Mouse (Mus musculus) erythroblast, embryonic 14.5 days (primary cell): ENCODE measurements around the gene Rad51b. TPM values are rescaled to one million over a fixed set of nuclear protein-coding genes. Genes with fewer than 3 reads are reported as not detected.

Experiments used
- H3K27me3 ChIP-seq: 2 replicates; pipeline ENCODE4 v1.6.1; 2012; ENCODE audit warnings: inconsistent platforms; ENCODE audit not compliant: control insufficient read depth
- H3K36me3 ChIP-seq: 2 replicates; pipeline ENCODE4 v1.6.1; 2012; ENCODE audit warnings: mild to moderate bottlenecking, inconsistent platforms; ENCODE audit not compliant: control insufficient read depth
- H3K4me1 ChIP-seq: 2 replicates; pipeline ENCODE4 v1.6.1; 2012; ENCODE audit warnings: inconsistent platforms; ENCODE audit not compliant: control insufficient read depth
- H3K4me3 ChIP-seq: replicated peaks from 2 replicates; pipeline ENCODE3; 2012; ENCODE audit warnings: moderate library complexity, mild to moderate bottlenecking, inconsistent platforms
- H3K9me3 ChIP-seq: 2 replicates; pipeline ENCODE4 v1.6.1; 2012; ENCODE audit warnings: low read length, inconsistent platforms, mixed read lengths; ENCODE audit not compliant: control insufficient read depth
- GATA1 ChIP-seq: IDR thresholded peaks from 2 replicates; pipeline ENCODE4 v1.6.1; 2012; ENCODE audit warnings: low read length, inconsistent platforms, mixed read lengths
- TAL1 ChIP-seq: IDR thresholded peaks from 3 replicates; pipeline ENCODE4 v1.6.1; 2012; ENCODE audit warnings: low read length, inconsistent platforms, mixed read lengths
- polyA plus RNA-seq: library from polyadenylated mRNA; stranded (reverse); fragments of >175 nt; gene quantifications from 2 replicates; pipeline ENCODE4 v1.2.3, GENCODE M21; 2012

Gene Rad51b
- polyA plus RNA-seq, 1 experiment, result 0.06 TPM

DNA sequence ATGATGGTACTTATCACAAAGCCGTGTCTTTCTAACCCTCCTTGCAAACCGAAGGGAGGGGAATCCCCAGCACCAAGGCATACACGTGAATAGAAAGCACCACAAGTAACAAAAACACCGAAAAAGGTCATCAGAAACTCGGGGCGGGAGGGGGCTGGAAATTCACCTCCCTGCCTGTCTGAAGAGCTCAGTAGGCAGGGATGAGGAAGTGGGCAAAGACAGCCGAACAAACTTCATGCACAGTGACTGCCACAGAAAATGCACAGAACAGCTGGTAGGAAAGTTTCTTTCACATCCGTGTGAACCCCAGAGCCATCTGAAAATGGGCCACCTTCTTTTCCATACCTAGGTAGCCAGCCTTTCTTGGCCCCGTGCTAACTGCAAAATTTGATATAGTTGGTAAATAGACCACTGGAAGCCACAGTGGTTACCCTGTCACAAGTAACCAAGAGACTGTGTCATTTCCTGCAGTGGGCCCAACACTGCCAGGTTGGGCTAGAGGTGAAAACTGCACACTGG, 349.6 kb downstream of the Rad51b start:
- no peaks in the 10 kb centered on the region for H3K27me3 ChIP-seq
- TF ChIP-seq GATA1 (no peak), TAL1 (no peak)
- no peak overlapping the region for H3K4me3 ChIP-seq

DNA sequence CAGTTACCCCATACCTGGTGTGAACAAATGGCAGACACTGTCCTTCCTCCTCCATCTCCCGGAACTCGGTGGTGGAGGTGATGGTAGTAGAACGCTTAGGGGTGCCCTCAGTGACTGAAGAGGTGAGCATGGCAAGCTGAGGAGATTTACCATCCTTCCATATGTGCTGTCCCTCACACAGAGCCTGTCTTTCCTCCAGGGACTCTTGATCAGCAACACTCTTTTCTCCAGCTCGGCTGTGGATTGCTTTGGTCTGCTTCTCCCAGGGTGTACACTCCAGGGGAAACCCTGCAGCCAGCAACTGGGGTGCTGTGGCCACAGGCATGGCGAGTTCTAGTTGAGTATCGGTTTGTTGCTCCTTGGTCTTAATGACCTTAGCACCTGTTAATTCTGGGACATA, 350.3 kb downstream of the Rad51b start:
- Histone ChIP-seq H3K36me3 (no peaks in the 10 kb centered on the region), H3K9me3 (no peaks in the 10 kb centered on the region), H3K4me1 (no peaks in the 10 kb centered on the region), H3K4me3 (no peak overlapping the region), H3K27me3 (no peaks in the 10 kb centered on the region)
- no peak for TF ChIP-seq TAL1
- TF ChIP-seq GATA1, result no peak

More for the DNA sequence above, 349.6 kb downstream of the Rad51b start:
- no peaks in the 10 kb centered on the region; the same call in 1 of the 2 replicates for H3K4me1 ChIP-seq
- H3K36me3 ChIP-seq, result no peaks in the 10 kb centered on the region
- H3K9me3 ChIP-seq, result no peaks in the 10 kb centered on the region

DNA sequence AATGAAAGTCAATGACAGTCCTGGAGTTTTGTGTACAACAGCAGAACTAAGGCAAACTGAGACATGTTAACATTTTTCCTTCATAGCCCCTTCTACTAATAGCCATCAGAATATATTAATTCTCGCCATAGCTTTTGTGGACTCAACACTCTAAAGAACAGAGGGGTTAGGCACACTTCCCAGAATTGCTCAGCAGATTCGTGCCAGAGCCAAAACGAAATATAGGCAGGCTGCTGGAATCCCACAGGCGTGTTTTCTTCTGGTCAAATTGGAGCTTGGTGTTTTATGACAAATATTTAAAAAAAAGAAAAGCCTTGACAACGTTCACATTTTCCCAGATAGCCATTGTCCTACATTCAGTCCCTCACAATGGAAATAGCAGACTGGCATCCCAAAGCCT, 350.9 kb downstream of the Rad51b start:
- TF ChIP-seq GATA1, result no peak
- no peak for TF ChIP-seq TAL1
- Histone ChIP-seq H3K27me3 (no peaks in the 10 kb centered on the region), H3K4me3 (no peak overlapping the region), H3K36me3 (no peaks in the 10 kb centered on the region), H3K9me3 (no peaks in the 10 kb centered on the region), H3K4me1 (no peaks in the 10 kb centered on the region)

DNA sequence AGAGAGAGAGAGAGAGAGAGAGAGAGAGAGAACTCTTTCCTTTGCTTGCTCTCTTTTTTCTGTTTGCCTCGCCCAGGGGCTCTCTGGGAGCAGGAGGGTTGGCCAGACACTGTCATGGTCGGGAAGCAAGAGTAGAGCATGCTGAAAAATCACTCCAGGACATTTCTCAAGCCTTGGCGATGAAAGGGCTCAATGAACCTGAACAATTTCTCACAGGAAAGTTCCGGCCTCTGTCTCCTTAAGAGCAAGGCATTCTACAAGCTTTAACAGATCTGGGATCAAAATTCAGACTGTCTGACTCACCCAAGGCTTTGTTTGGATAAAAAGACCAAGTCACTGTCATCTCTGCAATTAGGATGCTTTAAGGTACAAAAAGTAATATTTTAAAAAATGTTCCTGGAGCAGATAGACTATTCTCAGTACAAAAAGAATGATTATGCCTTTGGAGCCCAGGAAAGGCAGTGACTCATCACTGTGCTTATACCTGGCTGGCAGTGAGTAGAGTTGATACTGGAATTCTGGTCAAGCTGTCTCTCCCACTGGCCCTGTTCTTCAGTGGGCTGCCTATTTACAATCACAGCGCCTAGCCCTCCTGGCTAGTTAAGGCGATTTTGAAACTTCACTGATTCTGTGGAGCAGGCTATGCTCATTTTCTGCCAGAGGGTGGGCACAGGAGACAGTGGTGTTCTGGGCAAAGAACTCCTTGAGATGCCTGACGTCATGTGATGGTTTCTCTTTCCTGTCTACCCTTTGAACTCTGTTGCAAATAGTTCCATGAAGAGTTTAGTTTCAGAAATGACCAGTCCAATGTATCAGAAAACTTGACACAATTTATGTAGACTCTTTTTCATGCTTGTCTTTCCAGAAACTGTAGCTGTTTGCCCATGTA, 352.0 kb downstream of the Rad51b start:
- no peak overlapping the region for H3K4me3 ChIP-seq
- no peaks in the 10 kb centered on the region for H3K27me3 ChIP-seq
- no peaks in the 10 kb centered on the region for H3K9me3 ChIP-seq
- H3K36me3 ChIP-seq, result no peaks in the 10 kb centered on the region
- no peaks in the 10 kb centered on the region for H3K4me1 ChIP-seq
- no peak for TF ChIP-seq TAL1
- no peak for TF ChIP-seq GATA1

DNA sequence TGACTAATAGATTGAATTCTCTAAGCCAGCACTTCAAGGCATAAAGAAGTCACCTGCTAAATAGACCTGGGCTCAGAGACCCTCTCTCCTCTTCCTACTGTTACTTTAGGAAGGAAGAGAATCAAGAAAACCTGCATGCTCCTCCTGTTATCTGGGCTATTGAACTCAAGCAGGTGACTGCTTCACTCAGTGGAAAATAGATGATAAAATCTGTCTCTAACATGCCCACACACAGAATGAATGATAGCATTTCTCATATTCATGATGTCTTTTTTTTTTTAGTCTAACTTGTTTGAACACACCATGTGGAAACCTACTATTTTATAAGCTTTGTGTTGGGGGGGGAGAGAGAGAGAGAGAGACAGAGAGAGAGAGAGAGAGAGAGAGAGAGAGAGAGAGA, 352.7 kb downstream of the Rad51b start:
- no peaks in the 10 kb centered on the region for H3K4me1 ChIP-seq
- H3K9me3 ChIP-seq, result no peaks in the 10 kb centered on the region
- no peaks in the 10 kb centered on the region for H3K27me3 ChIP-seq
- no peaks in the 10 kb centered on the region for H3K36me3 ChIP-seq
- no peak for TF ChIP-seq TAL1
- TF ChIP-seq GATA1, result no peak
- no peak overlapping the region for H3K4me3 ChIP-seq

DNA sequence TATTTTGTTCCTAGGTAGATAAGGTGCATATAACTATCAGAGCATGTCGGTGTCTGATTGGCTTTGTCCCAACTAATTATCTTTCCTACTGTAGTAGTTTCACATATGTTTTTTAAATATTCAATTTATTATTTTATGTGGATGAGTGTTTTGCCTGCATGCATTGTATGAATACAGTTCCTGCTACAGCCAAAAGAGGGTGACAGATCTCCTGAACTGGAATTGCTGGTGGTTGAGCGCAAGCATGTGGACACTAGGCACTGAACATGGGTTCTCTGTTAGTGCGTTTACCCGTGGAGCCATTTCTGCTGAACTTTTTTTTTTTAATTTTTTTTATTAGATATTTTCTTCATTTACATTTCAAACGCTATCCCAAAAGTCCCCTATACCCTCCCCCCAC, 358.1 kb downstream of the Rad51b start:
- Histone ChIP-seq H3K36me3 (no peaks in the 10 kb centered on the region), H3K27me3 (no peaks in the 10 kb centered on the region), H3K4me1 (no peaks in the 10 kb centered on the region), H3K9me3 (no peaks in the 10 kb centered on the region), H3K4me3 (no peak overlapping the region)
- no peak for TF ChIP-seq GATA1
- TF ChIP-seq TAL1, result no peak

DNA sequence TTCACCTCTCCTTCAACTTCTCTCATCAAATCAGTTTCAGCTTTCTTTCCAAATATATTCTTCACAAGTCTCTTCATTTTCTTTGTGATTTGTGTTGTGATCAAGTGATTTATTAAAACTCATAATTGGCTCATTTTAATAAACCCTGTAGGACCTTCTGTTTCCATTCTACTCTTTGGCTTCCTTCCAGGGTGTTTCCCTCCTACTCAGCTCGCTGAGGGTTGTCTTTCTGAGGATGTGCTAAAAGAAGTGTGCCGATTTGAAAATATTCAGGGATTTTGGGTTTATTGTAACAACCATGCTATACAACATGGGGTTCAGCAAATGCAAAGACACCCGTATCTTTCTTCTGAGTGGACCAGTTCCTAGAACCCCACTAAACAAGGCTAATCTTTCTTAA, 361.8 kb downstream of the Rad51b start:
- Histone ChIP-seq H3K4me1 (no peaks in the 10 kb centered on the region; the same call in 1 of the 2 replicates), H3K9me3 (no peaks in the 10 kb centered on the region), H3K27me3 (no peaks in the 10 kb centered on the region), H3K36me3 (no peaks in the 10 kb centered on the region), H3K4me3 (no peak overlapping the region)
- TF ChIP-seq GATA1, result no peak
- no peak for TF ChIP-seq TAL1

DNA sequence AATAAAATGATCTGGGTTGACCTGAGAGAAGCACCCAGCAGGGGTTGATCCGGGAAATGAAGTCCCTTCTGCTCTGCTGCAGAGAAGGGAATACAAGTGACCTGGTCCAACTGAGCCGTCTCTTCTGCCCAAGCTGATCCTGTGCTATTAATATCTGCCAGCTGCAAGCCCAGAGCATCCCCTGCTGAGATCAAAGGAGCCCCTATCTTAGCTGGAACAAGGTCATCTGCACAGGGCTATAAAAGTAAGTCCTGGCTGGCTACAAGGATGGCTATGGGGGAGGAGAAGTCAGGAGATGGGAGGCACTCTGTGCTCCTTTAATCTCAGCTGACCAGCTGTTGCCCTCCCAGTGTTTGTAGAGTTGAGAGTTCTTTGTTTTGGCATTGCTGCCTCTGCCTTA, 364.2 kb downstream of the Rad51b start:
- TF ChIP-seq GATA1, result no peak
- no peak for TF ChIP-seq TAL1
- no peaks in the 10 kb centered on the region for H3K27me3 ChIP-seq
- H3K4me3 ChIP-seq, result no peak overlapping the region
- no peaks in the 10 kb centered on the region for H3K36me3 ChIP-seq
- no peaks in the 10 kb centered on the region; the same call in 1 of the 2 replicates for H3K4me1 ChIP-seq
- H3K9me3 ChIP-seq, result no peaks in the 10 kb centered on the region

DNA sequence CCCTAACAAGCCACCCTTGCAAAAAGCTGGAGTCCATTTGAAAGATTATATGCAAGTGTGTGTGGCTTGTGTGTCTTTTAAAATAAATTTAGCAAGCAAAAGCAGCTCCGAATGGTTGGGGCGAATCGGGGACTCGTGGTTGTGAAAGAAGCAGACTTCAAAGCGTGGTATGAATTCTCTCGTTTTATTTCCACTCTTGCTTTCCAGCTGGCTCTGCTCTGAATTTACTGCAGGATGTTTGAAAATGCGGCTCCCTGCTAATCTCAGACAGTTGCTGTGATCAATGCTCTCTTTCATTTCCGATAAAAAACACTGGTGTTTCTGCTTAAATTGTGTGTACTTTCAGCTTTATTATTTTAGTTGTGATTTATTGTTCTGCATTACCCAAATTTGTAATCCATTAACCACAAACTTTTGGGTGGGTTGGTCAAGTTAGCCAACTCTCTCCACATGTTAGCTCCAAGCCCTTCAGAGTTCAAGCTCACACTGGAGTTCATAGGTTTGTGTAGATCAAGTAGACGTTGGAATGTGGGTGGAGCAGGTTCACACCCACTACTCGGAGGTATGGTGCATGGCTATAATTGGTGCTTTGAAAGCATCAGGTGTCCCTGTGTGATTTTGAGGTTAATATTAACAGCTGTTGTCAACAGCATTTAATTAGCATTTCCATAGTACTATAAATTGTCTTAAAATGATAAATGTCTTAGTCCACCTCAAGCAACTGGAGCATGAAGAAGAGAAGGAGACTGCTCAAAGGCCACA, 366.2 kb downstream of the Rad51b start:
- Histone ChIP-seq H3K4me3 (no peak overlapping the region), H3K27me3 (no peaks in the 10 kb centered on the region), H3K9me3 (no peaks in the 10 kb centered on the region), H3K36me3 (no peaks in the 10 kb centered on the region), H3K4me1 (no peaks in the 10 kb centered on the region; the same call in 1 of the 2 replicates)
- TF ChIP-seq TAL1 (no peak), GATA1 (no peak)
